In genomic region chr7:110784965-110785364, GRCm38 (mm10) we compare ENCODE assay signal across 14 mouse cellular contexts. TPM values are rescaled to one million over a fixed set of nuclear protein-coding genes. Genes with fewer than 3 reads are reported as not detected.
DNase-seq lines count a peak whose midpoint lies in the region; ATAC-seq and TF ChIP-seq lines count a peak whose summit lies in the region.
"Had no signal": no experiment of that assay in that cellular context is flagged by ENCODE, and none has a peak within 500 bp of the region (broad histone marks: within the 10 kb centered on the region; RNA-seq: fewer than 3 reads in every experiment).

No protein-coding gene starts in this region.

- no peak for TF ChIP-seq CTCF in lung, postnatal 0 days (IDR thresholded peaks at IDR 0.05)
- TF ChIP-seq CTCF in lung, adult 2 months (IDR thresholded peaks at IDR 0.05; ENCODE audit: insufficient read depth, low read length) = no peak
- TF ChIP-seq CTCF in stomach, postnatal 0 days (IDR thresholded peaks at IDR 0.05; ENCODE audit: low read depth) = no peak
- TF ChIP-seq CTCF in midbrain, postnatal 0 days (IDR thresholded peaks at IDR 0.05) = no peak

- H3K4me3 ChIP-seq in lung, postnatal 0 days (ENCODE audit: low read depth, low read length) = no peak overlapping the region
- H3K4me3 ChIP-seq in lung, adult 2 months (replicated peaks; ENCODE audit: extremely low read depth, low read depth, low read length) = no peak overlapping the region
- no peak overlapping the region for H3K4me3 ChIP-seq in kidney, embryonic 16.5 days (ENCODE audit: low read length)
- H3K4me3 ChIP-seq in stomach, postnatal 0 days (ENCODE audit: low read depth, low read length) = no peak overlapping the region
- no peak overlapping the region for H3K4me3 ChIP-seq in midbrain, postnatal 0 days (ENCODE audit: low read depth, low read length)
- H3K4me3 ChIP-seq in forebrain, embryonic 12.5 days (replicated peaks) = no peak overlapping the region

- H3K27ac ChIP-seq in lung, postnatal 0 days (ENCODE audit: low read length) = no peak overlapping the region; the same call in 1 of the 2 replicates
- peak overlapping the region; percentile 62 for H3K27ac ChIP-seq in kidney, embryonic 16.5 days (ENCODE audit: low read length)
- 0 out of 2 replicates have a peak overlapping the region, but pooled peaks have one; percentile 18 for H3K27ac ChIP-seq in stomach, postnatal 0 days (replicated peaks)
- no peak overlapping the region for H3K27ac ChIP-seq in midbrain, postnatal 0 days (ENCODE audit: low read depth, low read length)
- no peak overlapping the region for H3K27ac ChIP-seq in forebrain, embryonic 12.5 days
- H3K27ac ChIP-seq: hindbrain, postnatal 0 days; liver, embryonic 14.5 days had no signal

- no peak for TF ChIP-seq POLR2A in lung, adult 2 months (IDR thresholded peaks at IDR 0.05; ENCODE audit: borderline replicate concordance, extremely low read depth, low read depth, low read length)

- H3K36me3 ChIP-seq in lung, postnatal 0 days (ENCODE audit: insufficient read depth, low read length) = no peaks in the 10 kb centered on the region
- no peaks in the 10 kb centered on the region for H3K36me3 ChIP-seq in kidney, embryonic 16.5 days (ENCODE audit: insufficient read depth, low read length)
- H3K36me3 ChIP-seq in stomach, postnatal 0 days (ENCODE audit: control insufficient read depth, insufficient read depth, low read length) = no peaks in the 10 kb centered on the region; the same call in 1 of the 2 replicates
- peaks cover 2% of the 10 kb centered on the region; the same call in 1 of the 2 replicates for H3K36me3 ChIP-seq in midbrain, postnatal 0 days (ENCODE audit: insufficient read depth, low read length)
- H3K36me3 ChIP-seq in forebrain, embryonic 12.5 days (replicated peaks) = no peaks in the 10 kb centered on the region

- H3K4me2 ChIP-seq in lung, postnatal 0 days (replicated peaks; ENCODE audit: low read depth, low read length) = no peak overlapping the region
- H3K4me2 ChIP-seq in kidney, embryonic 16.5 days (replicated peaks; ENCODE audit: low read depth, low read length) = no peak overlapping the region
- H3K4me2 ChIP-seq in stomach, postnatal 0 days (replicated peaks; ENCODE audit: low read depth) = no peak overlapping the region
- H3K4me2 ChIP-seq in midbrain, postnatal 0 days (ENCODE audit: low read depth, low read length, poor library complexity, severe bottlenecking) = no peak overlapping the region
- H3K4me2 ChIP-seq in forebrain, embryonic 12.5 days = no peak overlapping the region

- no peaks in the 10 kb centered on the region for H3K9me3 ChIP-seq in lung, postnatal 0 days (ENCODE audit: low read length)
- no peaks in the 10 kb centered on the region for H3K9me3 ChIP-seq in kidney, embryonic 16.5 days (ENCODE audit: low read length)
- H3K9me3 ChIP-seq in stomach, postnatal 0 days (ENCODE audit: control insufficient read depth, low read length) = no peaks in the 10 kb centered on the region
- H3K9me3 ChIP-seq in midbrain, postnatal 0 days (ENCODE audit: low read length) = no peaks in the 10 kb centered on the region
- no peaks in the 10 kb centered on the region for H3K9me3 ChIP-seq in forebrain, embryonic 12.5 days
- H3K9me3 ChIP-seq: G1E had no signal

- WGBS in lung, postnatal 0 days = 26% methylated on average over 8 of the region's 8 CpGs
- 30% methylated on average over 8 of the region's 8 CpGs for whole genome bisulfite sequencing in lung, adult 2 months
- 37% methylated on average over 8 of the region's 8 CpGs for WGBS in kidney, embryonic 16.5 days
- 29% methylated on average over 8 of the region's 8 CpGs for WGBS in stomach, postnatal 0 days
- WGBS in midbrain, postnatal 0 days = 83% methylated on average over 8 of the region's 8 CpGs
- 81% methylated on average over 8 of the region's 8 CpGs for WGBS in forebrain, embryonic 12.5 days

- no peak overlapping the region for H3K9ac ChIP-seq in lung, postnatal 0 days (replicated peaks; ENCODE audit: low read depth)
- H3K9ac ChIP-seq in kidney, embryonic 16.5 days (replicated peaks; ENCODE audit: low read length) = no peak overlapping the region
- H3K9ac ChIP-seq in stomach, postnatal 0 days (ENCODE audit: low read length) = no peak overlapping the region
- no peak overlapping the region for H3K9ac ChIP-seq in midbrain, postnatal 0 days (replicated peaks; ENCODE audit: low read length, poor library complexity, severe bottlenecking)
- no peak overlapping the region for H3K9ac ChIP-seq in forebrain, embryonic 12.5 days
- H3K9ac ChIP-seq: liver, embryonic 14.5 days had no signal

- H3K4me1 ChIP-seq in lung, postnatal 0 days (ENCODE audit: insufficient read depth, low read depth, low read length) = peaks cover 5% of the 10 kb centered on the region; the same call in 1 of the 2 replicates
- H3K4me1 ChIP-seq in lung, adult 2 months (ENCODE audit: control insufficient read depth, insufficient read depth, low read length) = peaks cover 19% of the 10 kb centered on the region
- H3K4me1 ChIP-seq in kidney, embryonic 16.5 days (ENCODE audit: insufficient read depth, low read length) = peaks cover 62% of the 10 kb centered on the region
- peaks cover 7% of the 10 kb centered on the region for H3K4me1 ChIP-seq in stomach, postnatal 0 days (replicated peaks; ENCODE audit: control insufficient read depth, insufficient read depth)
- H3K4me1 ChIP-seq in midbrain, postnatal 0 days (ENCODE audit: insufficient read depth, low read length) = no peaks in the 10 kb centered on the region
- H3K4me1 ChIP-seq in forebrain, embryonic 12.5 days = no peaks in the 10 kb centered on the region

- peak; percentile 46 for DNase-seq in gastrocnemius, postnatal 14 days
- DNase-seq in gastrocnemius, postnatal 36 days = no peak
- peak; percentile 38 for DNase-seq in lung, postnatal 0 days (ENCODE audit: low spot score)
- DNase-seq in lung, adult 2 months = no peak
- DNase-seq in stomach, postnatal 0 days (ENCODE audit: low spot score) = peak; percentile 60
- DNase-seq in midbrain, postnatal 0 days (ENCODE audit: low spot score) = no peak
- DNase-seq: cerebellum, adult 18-20 months; layer of hippocampus, adult 9-11 months; midbrain, embryonic 14.5 days had no signal

- 0 out of 2 replicates have a peak, but pooled peaks have one; percentile 11 for ATAC-seq in lung, postnatal 0 days
- peak; percentile 50; the same call in 1 of the 2 replicates for ATAC-seq in kidney, embryonic 16.5 days (ENCODE audit: low FRiP score, low TSS enrichment)
- ATAC-seq in stomach, postnatal 0 days (ENCODE audit: low FRiP score, low TSS enrichment) = peak; percentile 89
- no peak for ATAC-seq in midbrain, postnatal 0 days (ENCODE audit: low FRiP score)
- no peak for ATAC-seq in forebrain, embryonic 12.5 days (ENCODE audit: low FRiP score)
- ATAC-seq: hindbrain, postnatal 0 days had no signal

- TF ChIP-seq EP300 in lung, postnatal 0 days (IDR thresholded peaks at IDR 0.05) = 0 out of 2 replicates have a peak, but pooled peaks have one; percentile 36
- no peak for TF ChIP-seq EP300 in stomach, postnatal 0 days (optimal IDR thresholded peaks at IDR 0.05)

- intact Hi-C loops in gastrocnemius, postnatal 14 days (cut with DNase I; ENCODE audit: low total_unique reads) = no loop called here
- intact Hi-C loops in gastrocnemius, postnatal 36 days (cut with DNase I) = no loop called here

- no peaks in the 10 kb centered on the region for H3K27me3 ChIP-seq in lung, postnatal 0 days (replicated peaks; ENCODE audit: insufficient read depth, low read length)
- no peaks in the 10 kb centered on the region for H3K27me3 ChIP-seq in kidney, embryonic 16.5 days (ENCODE audit: insufficient read depth, low read length)
- H3K27me3 ChIP-seq in stomach, postnatal 0 days (ENCODE audit: control insufficient read depth, insufficient read depth, low read length) = no peaks in the 10 kb centered on the region
- H3K27me3 ChIP-seq in midbrain, postnatal 0 days (ENCODE audit: insufficient read depth, low read length) = no peaks in the 10 kb centered on the region
- no peaks in the 10 kb centered on the region for H3K27me3 ChIP-seq in forebrain, embryonic 12.5 days

RNA-seq across cellular contexts. Expression of gene Ampd3, which starts 17.0 kb away (rescaled TPM):
- 1 to 10 TPM; 6.6 to 7.7 TPM for total RNA-seq in gastrocnemius, postnatal 14 days (2021)
- 1 to 10 TPM; 6.0 to 9.8 TPM for total RNA-seq in gastrocnemius, postnatal 36 days (2021)
- polyA plus RNA-seq in lung, postnatal 0 days (2015; fragmentation: Nextera tagmentation; extraction: Ambion mirVana) = 5.0 and 5.2 TPM in 2 replicates
- polyA plus RNA-seq in lung, adult 2 months (2012; rRNA removed) = 21.8 and 23.5 TPM in 2 replicates
- polyA plus RNA-seq in kidney, embryonic 16.5 days (2015; fragmentation: Nextera tagmentation; extraction: Ambion mirVana) = 8.8 and 10.1 TPM in 2 replicates
- polyA plus RNA-seq in stomach, postnatal 0 days (2015; fragmentation: Nextera tagmentation; extraction: Ambion mirVana) = 4.7 and 5.2 TPM in 2 replicates
- 20.6 and 22.7 TPM in 2 replicates for total RNA-seq in midbrain, postnatal 0 days (2014; rRNA removed)
- 13.2 and 16.2 TPM in 2 replicates for polyA plus RNA-seq in midbrain, postnatal 0 days (2015; fragmentation: Nextera tagmentation; extraction: Ambion mirVana)
- polyA plus RNA-seq in forebrain, embryonic 12.5 days (2016; fragmentation: Nextera tagmentation; extraction: Ambion mirVana) = 0.94 and 1.2 TPM in 2 replicates

RNA-seq across cellular contexts. Expression of gene Rnf141, which starts 59.3 kb away (rescaled TPM):
- total RNA-seq in gastrocnemius, postnatal 14 days (2021) = 10 to 100 TPM; 12.7 to 13.7 TPM
- 10 to 100 TPM; 17.6 to 20.4 TPM for total RNA-seq in gastrocnemius, postnatal 36 days (2021)
- polyA plus RNA-seq in lung, postnatal 0 days (2015; fragmentation: Nextera tagmentation; extraction: Ambion mirVana) = 31.6 and 33.8 TPM in 2 replicates
- polyA plus RNA-seq in lung, adult 2 months (2012; rRNA removed) = 36.3 and 53.1 TPM in 2 replicates
- polyA plus RNA-seq in kidney, embryonic 16.5 days (2015; fragmentation: Nextera tagmentation; extraction: Ambion mirVana) = 30.3 and 32.2 TPM in 2 replicates
- polyA plus RNA-seq in stomach, postnatal 0 days (2015; fragmentation: Nextera tagmentation; extraction: Ambion mirVana) = 24.0 and 25.1 TPM in 2 replicates
- total RNA-seq in midbrain, postnatal 0 days (2014; rRNA removed) = 88.5 and 133 TPM in 2 replicates
- 28.5 and 29.6 TPM in 2 replicates for polyA plus RNA-seq in midbrain, postnatal 0 days (2015; fragmentation: Nextera tagmentation; extraction: Ambion mirVana)
- polyA plus RNA-seq in forebrain, embryonic 12.5 days (2016; fragmentation: Nextera tagmentation; extraction: Ambion mirVana) = 25.8 and 29.1 TPM in 2 replicates

Comparison
In these comparisons a context has a peak if more than half of its experiments do, and no peak if none do; other contexts are left out.
1. DNase-seq: peak in gastrocnemius, postnatal 14 days (single experiment), lung, postnatal 0 days (single experiment) and stomach, postnatal 0 days (single experiment); none in gastrocnemius, postnatal 36 days (0 of 2), lung, adult 2 months (single experiment) and midbrain, postnatal 0 days (single experiment).
2. ATAC-seq: peak in lung, postnatal 0 days (single experiment), kidney, embryonic 16.5 days (single experiment) and stomach, postnatal 0 days (single experiment); none in midbrain, postnatal 0 days (single experiment) and forebrain, embryonic 12.5 days (single experiment).
3. H3K27ac ChIP-seq: peak in kidney, embryonic 16.5 days (single experiment) and stomach, postnatal 0 days (single experiment); none in lung, postnatal 0 days (single experiment), midbrain, postnatal 0 days (single experiment) and forebrain, embryonic 12.5 days (single experiment).